Mouse (Mus musculus) layer of hippocampus, adult 9-11 months (tissue): ENCODE measurements at regions not wholly inside any gene's neighbourhood (a gene's known extent, or its start where the extent isn't known, plus 50 kb on each side); places are given as distances from the start of the nearest gene placed in this dataset.
A peak's percentile ranks its signal among the peaks of the same experiment; 100 is the strongest.

Experiments used
- DNase-seq: peaks from one replicate; pipeline ENCODE4 v3.0.0; 2022

- DNase-seq: no peak
Measured at GRCm38 (mm10) chr2:51822976-51823375, 112.0 kb downstream of the Rbm43 start.

GRCm38 (mm10) chr2:51830286-51830944, 104.5 kb downstream of the Rbm43 start:
- peak; percentile 20 for DNase-seq

DNA sequence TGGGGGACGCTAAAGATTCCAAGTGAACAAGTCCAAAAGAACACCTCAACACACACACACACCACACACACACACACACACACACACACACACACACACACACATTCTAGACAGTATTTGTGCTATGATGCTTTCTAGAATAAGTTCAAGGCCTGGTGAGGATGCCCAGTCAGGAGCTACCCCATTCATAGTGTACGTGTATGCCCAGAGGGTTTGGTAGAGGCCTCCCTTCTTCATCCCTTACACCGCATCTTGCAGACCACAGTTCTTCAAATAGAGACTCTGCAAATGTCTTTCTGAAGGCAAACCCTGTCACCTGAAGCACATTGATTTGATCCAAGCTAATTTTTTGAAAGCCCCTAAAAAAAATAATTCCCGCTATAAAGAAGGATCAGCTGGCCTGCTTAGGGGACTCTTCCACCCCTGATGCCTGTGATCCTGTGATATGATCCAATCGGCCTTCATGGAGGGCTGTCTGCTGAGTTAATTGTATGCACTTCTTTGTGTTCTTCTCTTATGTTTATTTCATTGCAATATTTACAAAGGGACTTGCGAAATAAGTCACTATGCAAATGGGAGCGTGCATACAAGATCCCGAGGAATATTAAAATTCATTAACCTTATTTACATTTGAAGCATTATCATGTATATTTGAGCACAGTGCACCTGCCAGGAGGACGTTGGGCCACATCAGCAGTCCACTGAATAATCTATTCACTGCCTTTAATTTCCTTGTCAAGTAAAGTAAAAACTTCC, 103.8 kb downstream of the Rbm43 start:
- DNase-seq: no peak

- DNase-seq: no peak
Measured at GRCm38 (mm10) chr2:51837864-51838263, 97.1 kb downstream of the Rbm43 start.

DNA sequence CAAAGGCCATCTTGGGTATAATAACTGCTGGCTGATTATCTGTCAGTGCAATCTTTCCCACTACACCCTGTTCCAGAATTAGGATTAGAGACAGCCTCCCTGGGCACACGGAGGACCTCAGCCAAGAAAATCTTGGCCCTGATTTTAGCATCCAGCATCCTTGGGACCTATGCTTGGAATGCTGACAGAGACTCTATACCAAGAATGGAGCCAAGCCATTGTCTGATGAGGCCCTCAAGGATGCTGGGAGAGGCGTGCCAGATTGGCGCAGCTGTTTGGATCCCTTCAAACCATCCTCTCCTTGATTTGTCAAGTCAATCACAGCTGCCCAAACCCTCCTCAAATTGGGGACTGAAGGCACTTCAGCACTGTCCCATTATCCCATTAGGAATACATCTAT, 94.2 kb downstream of the Rbm43 start:
- no peak for DNase-seq

DNA sequence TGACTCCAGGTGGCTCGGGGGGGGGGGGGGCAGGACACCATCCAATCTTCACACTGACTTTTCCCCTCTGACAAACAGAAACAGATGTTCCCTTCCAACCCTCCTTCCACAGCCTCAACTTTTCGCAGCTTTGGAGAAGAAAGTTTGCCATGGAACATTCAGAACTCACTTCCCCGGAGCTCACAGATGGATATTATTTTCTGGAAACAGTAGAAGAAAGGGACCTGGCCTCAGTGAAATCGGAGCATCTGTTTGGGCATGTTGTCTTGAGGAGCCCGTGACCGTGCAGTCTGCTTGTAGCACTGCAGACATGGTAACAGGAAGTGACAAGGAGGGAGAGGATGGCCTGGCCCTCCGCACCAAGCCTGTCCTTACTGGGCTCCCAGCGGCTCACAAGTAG, 90.1 kb downstream of the Rbm43 start:
- peak; percentile 37 for DNase-seq

DNA sequence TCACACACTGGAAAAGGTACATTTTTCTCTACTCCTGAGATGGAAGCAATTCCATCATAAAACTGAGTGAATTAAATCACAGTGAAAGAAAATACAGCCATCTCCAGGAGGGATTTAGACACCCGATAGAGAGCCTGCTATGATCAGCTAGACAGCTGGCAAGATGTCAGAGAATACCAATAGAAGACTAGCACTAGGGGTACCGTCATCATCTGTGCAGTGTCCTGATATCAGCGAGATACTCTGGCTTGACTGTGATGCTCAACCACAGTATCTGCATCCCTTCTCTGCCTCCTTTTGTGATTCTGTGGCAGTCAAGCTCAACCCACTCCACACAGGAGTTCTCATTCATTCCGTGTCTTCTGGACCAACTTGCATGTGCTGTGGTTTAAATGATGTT, 87.4 kb downstream of the Rbm43 start:
- DNase-seq: no peak

GRCm38 (mm10) chr2:51847964-51848363, 87.0 kb downstream of the Rbm43 start:
- no peak for DNase-seq

DNA sequence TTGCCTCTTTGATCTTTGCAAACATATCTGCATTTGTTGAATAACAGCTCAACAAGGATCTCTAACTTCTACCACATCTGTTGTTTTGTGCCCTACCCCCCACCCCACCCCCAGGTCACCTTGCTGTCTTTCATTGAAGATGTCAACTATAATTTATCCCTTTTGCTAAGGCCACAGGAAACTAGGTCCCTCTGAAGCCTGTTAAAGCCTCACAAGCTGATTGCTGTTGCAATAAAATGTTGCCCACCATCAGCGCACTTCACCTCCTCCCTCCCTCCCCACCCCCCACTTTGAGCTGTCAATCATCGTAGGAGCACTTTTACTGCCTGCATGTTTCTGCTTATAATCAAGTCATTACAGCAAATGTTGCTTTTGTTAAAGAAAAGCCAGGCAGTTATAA, 86.5 kb downstream of the Rbm43 start:
- no peak for DNase-seq

DNA sequence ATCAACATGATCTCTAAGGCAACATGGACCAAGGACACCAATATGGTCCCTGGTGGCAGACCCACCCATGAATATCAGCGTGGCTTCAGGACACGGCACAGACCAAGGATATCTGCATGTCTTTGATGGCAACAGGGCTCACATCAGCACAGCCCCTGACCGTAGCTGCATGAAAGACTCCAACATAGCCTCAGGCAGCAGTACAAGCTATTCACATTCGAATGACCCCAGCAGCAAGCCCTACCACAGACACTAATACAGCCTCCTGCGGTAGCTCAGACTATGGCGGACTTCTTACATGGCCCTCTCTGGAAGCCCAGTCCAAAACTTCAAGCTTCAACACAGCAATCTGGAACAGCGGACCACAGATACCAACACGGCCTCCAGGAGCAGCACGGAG, 84.4 kb downstream of the Rbm43 start:
- DNase-seq: no peak

DNA sequence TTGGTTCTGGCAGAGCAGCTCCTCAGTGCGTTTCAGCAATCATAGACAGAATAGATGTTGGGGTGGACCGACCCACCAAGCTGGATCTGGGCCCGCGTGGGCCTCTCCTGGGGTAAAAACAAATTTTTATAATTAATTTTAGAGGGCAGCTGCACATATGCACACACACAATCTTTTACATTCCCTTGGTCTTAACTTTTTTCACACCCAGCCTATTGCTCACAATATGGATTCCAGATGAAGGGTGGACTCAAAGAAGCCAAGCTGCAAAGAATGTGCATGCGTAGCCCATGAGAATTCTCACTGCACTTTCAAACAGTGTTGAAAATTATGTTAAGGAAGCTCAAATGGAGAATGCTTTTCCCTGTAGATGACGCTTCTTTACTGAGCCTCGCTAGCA, 83.3 kb downstream of the Rbm43 start:
- no peak for DNase-seq

DNA sequence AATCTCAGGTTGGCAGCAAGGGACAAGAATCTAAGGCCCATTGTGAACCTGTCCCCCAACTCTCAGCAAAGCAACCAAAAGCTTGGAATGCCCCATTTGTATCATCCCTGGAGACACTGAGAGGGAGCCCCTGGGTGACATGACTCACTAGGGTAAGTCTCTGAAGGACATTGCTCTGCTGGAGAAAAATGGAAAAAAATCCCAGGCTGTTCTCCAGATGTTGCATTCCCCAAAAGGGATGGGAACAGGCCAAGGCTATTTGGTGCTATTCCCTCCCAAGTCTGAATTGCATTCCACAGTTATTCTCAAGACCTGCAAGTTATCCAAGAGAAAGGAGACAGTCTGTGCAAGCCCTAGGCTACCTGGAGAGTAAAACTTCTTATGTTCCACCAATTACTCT, 77.7 kb downstream of the Rbm43 start:
- no peak for DNase-seq

DNA sequence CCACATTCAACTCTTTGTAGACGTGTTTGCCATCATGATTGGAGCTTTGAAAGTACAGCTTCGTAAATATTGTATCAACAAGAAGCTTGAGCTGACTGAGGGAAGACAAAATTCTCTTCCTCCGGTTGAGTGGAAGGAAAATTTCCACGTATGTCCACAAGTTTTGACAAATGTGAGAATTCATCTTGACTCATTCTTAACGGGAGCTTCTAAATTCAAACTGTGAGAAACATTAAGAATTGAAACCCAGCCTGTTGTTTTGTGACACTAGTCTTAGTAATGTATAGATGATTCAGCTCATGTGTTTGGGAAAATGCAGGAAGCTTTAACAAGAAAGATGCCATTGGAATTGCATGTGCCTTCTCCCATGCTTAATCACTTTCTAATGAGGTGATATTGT, 68.9 kb downstream of the Rbm43 start:
- no peak for DNase-seq

GRCm38 (mm10) chr2:51868878-51869510, 66.0 kb downstream of the Rbm43 start:
- DNase-seq: no peak

- DNase-seq: no peak
Measured at GRCm38 (mm10) chr2:51871571-51871970, 63.4 kb downstream of the Rbm43 start.
